Mouse (Mus musculus) G1E (cell line): ENCODE data around the gene Ly6g6e. TPM values are rescaled to one million over a fixed set of nuclear protein-coding genes. Genes with fewer than 3 reads are reported as not detected.

Experiments
- ATAC-seq: 2 replicates; pipeline ENCODE4 v1.8.0; 2016; ENCODE audit warnings: mild to moderate bottlenecking; ENCODE audit not compliant: insufficient number of reproducible peaks, poor library complexity, low FRiP score, severe bottlenecking; ENCODE audit errors: extremely low read depth
- DNase-seq: peaks from one replicate; pipeline ENCODE4 v3.0.0; 2012; ENCODE audit warnings: low spot score
- H3K27me3 ChIP-seq: 2 replicates; pipeline ENCODE4 v1.6.1; 2012; ENCODE audit warnings: mild to moderate bottlenecking, low read length, inconsistent platforms; ENCODE audit not compliant: insufficient read depth
- H3K36me3 ChIP-seq: replicated peaks from 2 replicates; pipeline ENCODE3; 2012; ENCODE audit warnings: mild to moderate bottlenecking, inconsistent platforms
- H3K4me1 ChIP-seq: 2 replicates; pipeline ENCODE4 v1.6.1; 2012; ENCODE audit warnings: low read depth, low read length, inconsistent platforms, mixed read lengths; ENCODE audit not compliant: insufficient read depth
- H3K4me3 ChIP-seq: 2 replicates; pipeline ENCODE4 v1.5.1; 2012; ENCODE audit warnings: low read depth, mild to moderate bottlenecking, inconsistent platforms, low read length, moderate library complexity, mixed read lengths
- H3K9me3 ChIP-seq: replicated peaks from 2 replicates; pipeline ENCODE4 v1.6.1; 2012; ENCODE audit warnings: inconsistent platforms
- CTCF ChIP-seq: IDR thresholded peaks from 2 replicates; pipeline ENCODE4 v1.5.1; 2012; ENCODE audit warnings: low read depth, low read length, inconsistent platforms, mixed read lengths
- GATA1 ChIP-seq: IDR thresholded peaks from 2 replicates; pipeline ENCODE4 v1.6.1; 2012; ENCODE audit warnings: borderline replicate concordance, low read length, inconsistent platforms, mixed read lengths
- GATA2 ChIP-seq: IDR thresholded peaks from 2 replicates; pipeline ENCODE4 v1.6.1; 2012; ENCODE audit warnings: low read depth, low read length, inconsistent platforms, borderline replicate concordance
- POLR2AphosphoS5 ChIP-seq: IDR thresholded peaks from 2 replicates; pipeline ENCODE4 v1.6.1; 2012; ENCODE audit warnings: low read depth, low read length, inconsistent platforms; ENCODE audit not compliant: insufficient replicate concordance
- TAL1 ChIP-seq: conservative IDR thresholded peaks from 2 replicates; pipeline ENCODE4 v1.6.1; 2012; ENCODE audit warnings: low read depth, low read length, inconsistent platforms, mixed read lengths
- polyA plus RNA-seq: library from polyadenylated mRNA; stranded (reverse); fragments of >175 nt; gene quantifications from 2 replicates; pipeline ENCODE4 v1.2.3, GENCODE M21; 2012
- total RNA-seq, 2 experiments: library from RNA; stranded (forward) in 1 of 2; stranded (reverse) in 1 of 2; fragments of 200-1000 nt in 1 of 2; fragments of >200 nt in 1 of 2; fragmentation: Nextera tagmentation in 1 of 2; gene quantifications; 2 replicates each; pipeline ENCODE4 v1.2.3; 2014 to 2017

Gene Ly6g6e
- total RNA-seq (2014; fragmentation: Nextera tagmentation) (not detected in 2 replicates), total RNA-seq (2017) (not detected in 2 replicates), polyA plus RNA-seq (0.36 TPM in 1 of 2 replicates, not detected in the other)

GRCm38 (mm10) chr17:35076507-35077176 is at the start of gene Ly6g6e:
Ly6g6e (plus strand) TSS chr17:35076902.
- no peak within 1 kb of the TSS for H3K4me3 ChIP-seq
- TF ChIP-seq GATA1, result no peak
- no peak for TF ChIP-seq POLR2AphosphoS5
- no peak for TF ChIP-seq TAL1
- no peak for TF ChIP-seq GATA2
- no peak for TF ChIP-seq CTCF
- H3K4me1 ChIP-seq, result peaks cover 58% of the 10 kb centered on the region
- no peaks in the 10 kb centered on the region for H3K9me3 ChIP-seq
- DNase-seq (no peak), ATAC-seq (no peak)
- no peaks in the 10 kb centered on the region for H3K36me3 ChIP-seq
- peaks cover 8% of the 10 kb centered on the region; the same call in 1 of the 2 replicates for H3K27me3 ChIP-seq

GRCm38 (mm10) chr17:35027277-35028068 is 49.2 kb upstream of the Ly6g6e start, which contains the start of gene Sapcd1:
Sapcd1 (minus strand) TSS chr17:35028016.
- Histone ChIP-seq H3K4me1 (peaks cover 98% of the 10 kb centered on the region), H3K36me3 (peaks cover 68% of the 10 kb centered on the region), H3K4me3 (peak within 1 kb of the TSS; percentile 78), H3K27me3 (no peaks in the 10 kb centered on the region), H3K9me3 (no peaks in the 10 kb centered on the region)
- ATAC-seq (peak; percentile 45), DNase-seq (peak; percentile 68)
- no peak for TF ChIP-seq GATA2
- no peak for TF ChIP-seq POLR2AphosphoS5
- no peak for TF ChIP-seq TAL1
- TF ChIP-seq GATA1, result no peak
- no peak for TF ChIP-seq CTCF

- DNase-seq, result no peak
- peaks cover 98% of the 10 kb centered on the region for H3K4me1 ChIP-seq
- no peaks in the 10 kb centered on the region for H3K27me3 ChIP-seq
- no peak for TF ChIP-seq GATA2
- TF ChIP-seq GATA1, result no peak
- TF ChIP-seq CTCF, result no peak
- no peak for TF ChIP-seq POLR2AphosphoS5
- no peak for TF ChIP-seq TAL1
- H3K36me3 ChIP-seq, result peaks cover 63% of the 10 kb centered on the region
- H3K4me3 ChIP-seq, result peak overlapping the region; percentile 11; the same call in 1 of the 2 replicates
- H3K9me3 ChIP-seq, result no peaks in the 10 kb centered on the region
- ATAC-seq, result peak; percentile 16; the same call in 1 of the 2 replicates
These were observed 48.4 kb upstream of the Ly6g6e start for GRCm38 (mm10) chr17:35028315-35028714.

- Histone ChIP-seq H3K36me3 (peaks cover 47% of the 10 kb centered on the region), H3K4me1 (peaks cover 91% of the 10 kb centered on the region), H3K27me3 (no peaks in the 10 kb centered on the region), H3K4me3 (no peak overlapping the region; the same call in 1 of the 2 replicates), H3K9me3 (no peaks in the 10 kb centered on the region)
- no peak for DNase-seq
- no peak for ATAC-seq
- no peak for TF ChIP-seq TAL1
- peak; percentile 29; the same call in 1 of the 2 replicates for TF ChIP-seq CTCF
These were observed 46.8 kb upstream of the Ly6g6e start for GRCm38 (mm10) chr17:35029691-35030532.

GRCm38 (mm10) chr17:35031272-35031671 is 45.4 kb upstream of the Ly6g6e start:
- TF ChIP-seq GATA2 (no peak), GATA1 (no peak)
- Histone ChIP-seq H3K4me3 (peak overlapping the region; percentile 6; the same call in 1 of the 2 replicates), H3K4me1 (peaks cover 85% of the 10 kb centered on the region)

GRCm38 (mm10) chr17:35031880-35032279 is 44.8 kb upstream of the Ly6g6e start:
- DNase-seq (no peak), ATAC-seq (no peak)
- H3K4me3 ChIP-seq, result peak overlapping the region; percentile 20; the same call in 1 of the 2 replicates
- no peaks in the 10 kb centered on the region for H3K27me3 ChIP-seq
- H3K9me3 ChIP-seq, result no peaks in the 10 kb centered on the region
- peaks cover 79% of the 10 kb centered on the region for H3K4me1 ChIP-seq
- TF ChIP-seq GATA2 (no peak), TAL1 (no peak), GATA1 (no peak), POLR2AphosphoS5 (no peak), CTCF (no peak)
- peaks cover 31% of the 10 kb centered on the region for H3K36me3 ChIP-seq

More at GRCm38 (mm10) chr17:35031272-35031671, 45.4 kb upstream of the Ly6g6e start:
- H3K9me3 ChIP-seq, result no peaks in the 10 kb centered on the region
- no peaks in the 10 kb centered on the region for H3K27me3 ChIP-seq
- ATAC-seq, result no peak
- peaks cover 35% of the 10 kb centered on the region for H3K36me3 ChIP-seq
- no peak for DNase-seq
